Mouse (Mus musculus) hematopoietic stem cell, adult 5-6 weeks (primary cell): Measurements from ENCODE around the gene Prame. TPM values are rescaled to one million over a fixed set of nuclear protein-coding genes. Genes with fewer than 3 reads are reported as not detected.
A peak's percentile ranks its signal among the peaks of the same experiment; 100 is the strongest.

Experiments
- ATAC-seq, 2 experiments: fragments of 125-278 bp in 1 of 2; replicated peaks in 1 of 2; 2 replicates each; pipeline ENCODE4 v1.8.0; 2016 to 2017; ENCODE audit warnings: inconsistent platforms in 2 of 2, mild to moderate bottlenecking in 2 of 2, moderate number of reproducible peaks in 2 of 2, low read depth in 1 of 2, moderate TSS enrichment in 1 of 2; ENCODE audit not compliant: low FRiP score in 2 of 2, poor library complexity in 2 of 2, severe bottlenecking in 2 of 2, insufficient read depth in 1 of 2, low TSS enrichment in 1 of 2
- total RNA-seq: library from RNA; stranded (forward); fragments of 172-1452, 232-1000 nt; gene quantifications from 2 replicates; pipeline ENCODE4 v1.2.3, GENCODE M21; 2017

Gene Prame
- total RNA-seq, result not detected in 2 replicates

- no peak for ATAC-seq
Observed at GRCm38 (mm10) chrX:135627605-135628004, at the start of gene Prame. Gene Prame, minus strand, starts transcription at chrX:135627705.

GRCm38 (mm10) chrX:135652173-135652772, 24.8 kb upstream of the Prame start:
- peak in 1 of 2 experiments; percentile 45; a peak in 1 of 4 replicates for ATAC-seq

- peak; percentile 27 to 51; a peak in 2 of 4 replicates for ATAC-seq
Observed at GRCm38 (mm10) chrX:135601298-135602029, 26.0 kb downstream of the Prame start.

GRCm38 (mm10) chrX:135598677-135599076, 28.8 kb downstream of the Prame start, which contains the start of gene Nxf7:
Gene Nxf7, minus strand, starts transcription at chrX:135598777.
- no peak for ATAC-seq

- no peak for ATAC-seq
Observed at GRCm38 (mm10) chrX:135598096-135598495, 29.4 kb downstream of the Prame start.

GRCm38 (mm10) chrX:135576412-135576811, 51.1 kb downstream of the Prame start:
- no peak for ATAC-seq

GRCm38 (mm10) chrX:135574958-135575628, 52.4 kb downstream of the Prame start:
- peak; percentile 26 to 74; a peak in 3 of 4 replicates for ATAC-seq

- ATAC-seq, result peak; percentile 46 to 64
Observed at GRCm38 (mm10) chrX:135574261-135574957, 53.1 kb downstream of the Prame start.

- peak; percentile 75 to 84 for ATAC-seq
Observed at GRCm38 (mm10) chrX:135569467-135569866, 58.0 kb downstream of the Prame start.

- ATAC-seq, result peak; percentile 67 to 77; a peak in 3 of 4 replicates
Observed at GRCm38 (mm10) chrX:135564934-135565333, 62.6 kb downstream of the Prame start.

Other genes with a start within 250 kb of the Prame start
- 0.38 TPM in 1 of 2 replicates, not detected in the other for gene Gm7903, start 193.9 kb downstream of the Prame start, total RNA-seq
- 0.19 and 0.30 TPM in 2 replicates for gene AV320801, start 133.1 kb downstream of the Prame start, total RNA-seq
- gene Nxf7, start 28.9 kb downstream of the Prame start, total RNA-seq, result 0.38 and 1.2 TPM in 2 replicates
- not detected in 2 replicates for gene Tcp11x2, start 66.1 kb upstream of the Prame start, total RNA-seq
- gene Tmsb15a, start 97.6 kb upstream of the Prame start, total RNA-seq, result not detected in 2 replicates
- 11.3 and 18.4 TPM in 2 replicates for gene Armcx5, start 115.0 kb upstream of the Prame start, total RNA-seq
- 82.7 and 85.2 TPM in 2 replicates for gene Gprasp1, start 115.0 kb upstream of the Prame start, total RNA-seq
- gene Bhlhb9, start 169.9 kb upstream of the Prame start, total RNA-seq, result 40.1 and 52.0 TPM in 2 replicates
- 12.4 and 26.8 TPM in 2 replicates for gene Gprasp2, start 211.3 kb upstream of the Prame start, total RNA-seq